Mouse (Mus musculus) kidney, adult 8-10 months (tissue): ENCODE results near the gene Atp11a.

Experiments used
- DNase-seq, 2 experiments: peaks; one replicate each; pipeline ENCODE4 v3.0.0; 2022

Atp11a gene

DNA sequence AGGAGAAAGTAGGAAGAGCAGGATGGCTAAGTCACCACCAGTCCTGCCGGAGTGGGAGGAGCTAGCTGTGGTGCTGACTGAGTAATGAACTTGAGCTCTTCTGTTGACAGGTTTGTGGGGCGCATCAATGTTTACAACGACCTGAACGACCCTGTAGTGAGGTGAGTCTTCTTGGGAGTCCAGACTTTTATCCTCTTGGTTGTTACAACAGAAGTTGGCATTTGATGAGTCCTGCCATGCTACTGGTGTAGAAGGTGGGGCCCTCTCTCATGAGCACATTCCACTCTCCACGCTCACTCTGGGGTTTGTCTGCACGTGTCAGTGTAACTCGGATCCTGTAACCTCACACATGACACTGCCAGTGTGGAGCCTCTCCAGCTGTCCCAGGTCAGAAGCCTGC is 66.1 kb downstream of the Atp11a start:
- DNase-seq, result no peak

DNA sequence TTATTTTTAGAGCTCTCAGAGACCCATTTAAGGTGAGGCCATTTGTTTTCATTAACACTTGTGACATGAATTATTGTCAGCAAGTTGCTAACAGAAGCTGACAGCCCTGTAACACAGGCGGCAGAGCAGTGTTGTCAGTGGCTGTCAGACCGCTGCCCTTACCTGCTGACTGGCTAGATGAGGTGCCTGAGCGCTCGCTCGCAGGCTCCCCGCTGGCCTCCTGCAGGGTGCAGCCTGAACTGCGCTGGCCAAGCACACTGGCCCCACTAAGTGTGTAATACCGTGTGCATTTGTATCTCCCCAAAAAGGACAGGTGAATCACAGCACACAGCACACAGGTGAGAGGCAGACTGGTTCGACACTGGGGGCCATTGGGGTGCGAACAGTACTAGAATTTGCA is 67.7 kb downstream of the Atp11a start:
- DNase-seq, result no peak

GRCm38 (mm10) chr8:12825236-12825635 is 68.4 kb downstream of the Atp11a start:
- DNase-seq, result no peak

- no peak for DNase-seq
Observed at GRCm38 (mm10) chr8:12825686-12826237, 68.9 kb downstream of the Atp11a start.

DNA sequence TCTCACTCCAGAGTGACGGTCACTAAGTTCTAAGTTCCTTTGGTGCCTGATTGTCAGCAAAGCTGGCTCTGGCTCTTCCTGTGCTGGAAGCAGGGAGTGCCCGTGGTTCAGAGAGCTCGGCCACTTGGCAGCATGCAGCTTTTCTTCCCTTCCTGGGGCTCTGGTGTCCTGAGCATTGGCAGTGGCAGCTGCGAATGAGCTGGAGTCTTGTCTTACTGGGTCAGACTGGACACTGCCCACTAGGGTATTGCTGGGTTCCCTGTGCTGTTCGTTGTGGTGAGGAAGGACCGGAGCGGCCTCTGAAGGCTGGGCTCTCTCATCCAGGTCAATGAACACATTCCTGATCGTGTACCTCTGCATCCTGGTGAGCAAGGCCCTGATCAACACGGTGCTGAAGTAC is 70.3 kb downstream of the Atp11a start:
- no peak for DNase-seq

DNA sequence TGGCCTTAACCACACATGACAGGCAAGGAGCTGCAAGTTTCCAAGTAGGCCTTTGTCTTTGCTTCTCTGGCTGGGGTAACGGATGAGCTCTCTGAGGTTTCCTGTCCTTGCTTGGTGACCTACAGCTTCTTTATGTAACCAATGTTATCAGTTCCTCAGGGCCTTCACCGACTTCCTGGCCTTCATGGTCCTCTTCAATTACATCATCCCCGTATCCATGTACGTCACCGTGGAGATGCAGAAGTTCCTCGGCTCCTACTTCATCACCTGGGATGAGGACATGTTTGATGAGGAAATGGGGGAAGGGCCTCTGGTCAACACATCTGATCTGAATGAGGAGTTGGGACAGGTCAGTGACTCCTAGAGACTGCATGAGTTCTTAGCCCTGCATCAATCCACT is 71.5 kb downstream of the Atp11a start:
- no peak for DNase-seq

DNA sequence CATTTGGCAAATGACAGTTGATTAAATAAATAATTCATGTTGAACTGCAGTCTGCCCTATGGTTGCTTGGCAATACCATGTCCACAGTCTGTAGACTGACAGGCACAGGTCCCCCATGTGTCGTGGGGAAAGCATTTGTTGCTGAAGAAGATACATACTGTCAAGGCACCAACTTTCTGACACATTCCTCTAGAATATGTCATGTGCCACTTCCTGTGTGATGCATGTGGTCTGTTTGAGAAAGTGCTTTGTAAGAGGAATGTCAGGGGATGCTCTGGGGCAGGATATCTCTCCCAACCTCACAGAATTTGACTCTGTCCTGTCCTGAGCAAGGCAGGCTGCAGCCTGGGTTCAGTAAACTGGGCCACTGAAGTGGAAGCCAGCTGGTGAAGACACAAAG is 72.6 kb downstream of the Atp11a start:
- no peak for DNase-seq

DNA sequence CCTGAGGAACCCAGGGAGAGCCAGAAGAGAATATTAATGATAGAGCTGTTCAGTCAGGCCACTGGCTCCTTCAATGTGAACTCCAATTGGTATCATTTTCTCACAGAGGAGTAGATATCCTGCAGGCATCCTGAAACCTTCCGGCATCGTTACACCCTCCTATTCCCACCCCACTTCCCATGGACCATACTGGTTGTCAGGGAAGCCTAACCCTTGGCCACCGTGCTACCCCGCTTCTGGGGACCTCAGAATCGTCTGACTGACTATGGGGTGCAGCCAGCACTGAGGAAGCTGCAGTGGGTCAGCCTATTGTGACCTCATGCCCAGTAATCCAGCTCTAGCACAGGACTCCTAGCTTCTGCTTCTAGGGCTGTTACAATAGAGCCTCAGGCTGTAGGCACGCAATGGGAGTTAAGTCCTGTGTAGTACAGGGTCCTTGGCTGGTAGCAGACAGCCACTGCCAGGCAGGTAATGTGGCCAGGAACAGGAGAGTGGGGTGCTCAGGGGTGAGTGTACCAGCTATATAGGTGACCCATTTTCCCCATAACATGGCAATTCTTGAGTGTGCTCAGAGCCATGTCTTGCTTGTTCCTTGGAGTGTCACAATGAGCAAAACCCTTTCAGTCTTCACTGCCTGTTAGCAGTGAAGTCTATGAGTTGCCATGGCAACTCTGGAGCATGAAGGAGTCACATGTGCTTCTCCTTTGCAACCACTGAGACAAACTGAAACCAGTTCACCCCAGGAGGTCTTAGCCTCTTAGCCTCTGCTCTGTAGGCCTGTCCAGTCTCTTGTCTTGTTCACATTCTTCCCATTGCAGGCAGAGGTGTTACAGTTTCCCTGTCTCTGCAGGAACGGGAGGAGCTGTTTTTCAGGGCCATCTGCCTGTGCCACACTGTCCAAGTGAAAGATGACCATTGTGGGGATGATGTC is 75.1 kb downstream of the Atp11a start:
- DNase-seq, result no peak

- DNase-seq, result no peak
Observed at GRCm38 (mm10) chr8:12833616-12834015, 76.8 kb downstream of the Atp11a start.

DNA sequence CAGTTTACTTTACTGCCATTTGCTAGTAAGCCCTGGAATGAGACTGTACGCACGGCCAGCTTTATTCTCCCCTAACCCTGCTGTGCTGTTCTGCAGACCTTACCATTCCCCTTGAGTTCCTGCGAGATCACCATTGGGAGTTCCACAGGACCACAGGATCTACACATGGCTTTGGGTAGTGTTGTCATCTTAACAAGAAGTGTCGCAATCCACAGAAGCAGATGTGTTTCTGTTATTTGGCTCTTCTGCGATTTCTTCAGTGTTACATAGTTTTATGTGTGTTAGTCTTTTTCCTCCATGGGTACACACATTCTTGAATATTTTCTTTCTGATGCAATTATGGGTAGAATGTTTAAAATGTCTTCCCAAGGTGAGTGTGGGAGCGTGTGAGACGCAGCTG is 84.0 kb downstream of the Atp11a start:
- no peak for DNase-seq

GRCm38 (mm10) chr8:12842342-12842995 is 85.7 kb downstream of the Atp11a start:
- DNase-seq, result no peak

GRCm38 (mm10) chr8:12844347-12844950 is 87.6 kb downstream of the Atp11a start:
- DNase-seq, result no peak

- DNase-seq, result no peak
Observed at GRCm38 (mm10) chr8:12846447-12846846, 89.6 kb downstream of the Atp11a start.

GRCm38 (mm10) chr8:12851241-12851640 is 94.4 kb downstream of the Atp11a start:
- DNase-seq, result no peak

DNA sequence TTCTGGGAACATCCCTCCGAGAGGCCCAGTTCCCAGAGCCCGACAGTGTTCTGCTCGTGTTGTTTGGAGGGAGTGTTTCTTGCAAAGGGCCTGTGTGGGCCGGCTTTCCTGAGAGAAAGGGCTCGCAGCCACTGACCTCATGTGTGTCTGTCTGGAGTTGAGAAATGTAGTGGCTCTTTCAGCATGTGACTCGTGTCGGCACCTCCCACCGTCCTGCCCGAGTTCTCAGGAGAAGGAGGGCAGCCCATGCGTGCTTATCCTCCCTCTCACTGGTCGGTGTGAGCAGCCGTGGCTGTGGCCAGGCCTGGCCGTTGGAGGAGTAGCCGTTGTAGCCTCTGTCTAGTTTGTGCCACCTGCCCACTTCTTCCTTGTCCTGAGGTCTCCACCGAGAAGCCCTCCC is 99.2 kb downstream of the Atp11a start:
- DNase-seq, result no peak

- DNase-seq, result no peak
Observed at GRCm38 (mm10) chr8:12863061-12863460, 106.2 kb downstream of the Atp11a start.

DNA sequence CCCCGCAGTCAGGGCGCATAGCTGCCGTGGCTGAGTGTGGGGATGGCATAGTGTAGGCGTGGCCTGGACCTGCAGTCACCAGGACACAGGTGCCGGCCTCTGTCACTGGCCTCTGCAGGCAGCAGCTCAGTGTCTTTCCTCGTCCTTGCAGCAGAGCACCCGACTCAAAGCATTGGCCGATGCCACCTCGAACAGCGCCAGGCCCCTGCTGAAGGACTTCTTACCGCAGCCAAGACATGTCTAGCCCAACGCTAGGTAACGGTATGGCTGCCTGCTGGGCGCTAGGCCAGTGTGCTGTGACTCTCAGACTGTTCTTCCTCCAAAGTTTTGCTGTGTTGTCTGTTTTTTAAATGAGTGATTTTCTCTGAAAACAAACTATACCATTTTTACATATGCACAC is 106.8 kb downstream of the Atp11a start:
- DNase-seq, result no peak

GRCm38 (mm10) chr8:12865790-12866189 is 109.0 kb downstream of the Atp11a start:
- DNase-seq, result no peak

DNA sequence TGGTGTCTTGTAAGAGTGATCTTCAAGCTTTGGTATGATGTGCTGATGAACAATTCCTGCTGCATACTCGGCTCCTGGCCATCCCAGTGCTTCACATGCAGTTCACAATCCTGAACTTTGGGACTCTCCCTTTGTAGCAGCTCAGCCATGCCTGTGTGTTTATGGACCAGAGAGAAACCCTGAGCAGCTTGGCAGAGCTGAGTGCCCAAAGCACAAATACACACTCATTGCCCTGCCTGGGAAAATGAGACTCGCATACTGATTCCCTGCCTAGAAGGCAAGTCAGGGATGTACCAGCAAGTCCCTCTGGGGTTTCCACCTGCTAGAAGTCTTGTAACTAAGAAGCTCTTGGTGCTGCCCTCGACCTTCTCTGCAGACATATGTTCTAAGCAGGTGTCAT is 112.8 kb downstream of the Atp11a start:
- DNase-seq, result no peak

DNA sequence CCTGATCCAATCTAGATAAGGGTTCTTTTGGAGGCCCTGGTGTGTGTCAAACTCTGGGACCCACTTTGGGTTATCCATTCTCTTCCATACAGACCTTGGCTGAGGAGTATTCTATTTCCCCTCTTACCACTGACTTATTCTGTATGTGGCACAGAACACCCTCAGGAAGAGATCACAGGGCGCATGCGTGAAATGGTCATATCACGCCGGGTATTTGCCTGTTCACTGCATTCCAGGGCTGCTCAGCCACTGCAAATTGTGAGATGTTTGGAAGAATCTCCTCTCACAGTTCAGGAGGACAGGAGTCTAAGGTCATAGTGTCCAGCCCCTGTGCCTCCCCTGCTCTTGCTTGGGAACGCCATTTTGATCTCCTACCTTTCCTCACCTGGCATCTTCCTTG is 113.8 kb downstream of the Atp11a start:
- no peak for DNase-seq

DNA sequence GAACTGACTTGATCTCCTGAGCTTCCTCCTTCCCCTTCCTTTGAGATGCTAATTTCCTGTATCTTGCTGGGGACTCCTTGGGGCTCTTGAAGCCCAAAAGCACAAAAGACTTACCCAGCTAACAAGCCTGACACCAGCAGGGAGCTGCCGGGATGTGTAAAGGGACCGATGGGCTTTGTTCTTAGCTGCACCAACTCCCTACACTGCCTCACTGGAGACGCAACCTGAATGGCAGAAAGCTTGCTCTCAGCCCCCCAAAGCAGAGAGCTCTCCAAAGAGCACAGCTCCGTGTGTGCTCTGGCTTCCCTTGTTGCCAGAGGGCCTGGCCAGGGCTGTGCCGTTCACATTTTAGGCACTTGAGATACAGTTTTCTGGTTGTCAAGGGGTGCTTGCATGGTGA is 114.6 kb downstream of the Atp11a start:
- DNase-seq, result no peak

- DNase-seq, result no peak
Observed at GRCm38 (mm10) chr8:12872983-12873356, 116.2 kb downstream of the Atp11a start.

DNA sequence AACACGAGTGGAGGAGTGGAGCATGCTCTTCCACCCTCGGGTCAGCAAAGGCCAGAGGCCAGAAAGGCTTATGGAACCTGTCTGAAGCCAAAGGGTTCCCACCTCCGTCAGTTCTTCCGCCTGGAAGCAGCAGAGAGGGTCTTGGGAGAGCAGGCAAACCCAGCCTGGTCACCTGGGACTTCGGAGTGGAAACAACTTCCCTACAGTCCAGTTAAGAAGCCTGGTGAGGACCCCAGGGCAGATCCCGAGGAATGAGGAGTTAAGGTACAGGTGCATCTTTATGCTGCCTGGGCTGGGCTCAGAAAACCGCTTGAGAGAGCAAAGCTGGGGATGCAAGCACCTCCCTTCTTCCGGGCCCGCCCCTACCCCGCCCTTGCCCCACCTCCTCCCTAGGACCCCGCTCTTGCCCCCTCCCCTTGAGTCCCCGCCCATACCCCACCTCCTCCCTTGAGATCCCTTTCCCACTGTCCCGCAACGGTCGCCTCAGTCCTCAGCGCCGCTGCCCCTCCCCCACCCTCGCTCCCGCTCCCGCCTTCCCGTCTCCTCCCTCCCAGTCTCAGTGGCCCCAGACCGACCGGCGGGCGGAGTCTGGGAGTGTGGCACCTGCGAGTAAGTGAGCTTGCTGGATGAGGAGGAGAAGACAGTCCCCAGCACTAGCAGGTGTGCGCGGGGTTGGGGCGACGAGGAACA is 116.7 kb downstream of the Atp11a start, which contains the start of gene Mcf2l:
Gene Mcf2l (plus strand): TSS at position 450 of the 690 bp plus-strand sequence.
- peak; percentile 62 to 72 for DNase-seq
